Mouse (Mus musculus): ENCODE measurements around the gene Stard8. TPM values are rescaled to one million over a fixed set of nuclear protein-coding genes. Genes with fewer than 3 reads are reported as not detected.

Gene Stard8
- 4.2 and 4.3 TPM in 2 replicates for polyA plus RNA-seq (2015; fragmentation: Nextera tagmentation; extraction: Ambion mirVana)

DNA sequence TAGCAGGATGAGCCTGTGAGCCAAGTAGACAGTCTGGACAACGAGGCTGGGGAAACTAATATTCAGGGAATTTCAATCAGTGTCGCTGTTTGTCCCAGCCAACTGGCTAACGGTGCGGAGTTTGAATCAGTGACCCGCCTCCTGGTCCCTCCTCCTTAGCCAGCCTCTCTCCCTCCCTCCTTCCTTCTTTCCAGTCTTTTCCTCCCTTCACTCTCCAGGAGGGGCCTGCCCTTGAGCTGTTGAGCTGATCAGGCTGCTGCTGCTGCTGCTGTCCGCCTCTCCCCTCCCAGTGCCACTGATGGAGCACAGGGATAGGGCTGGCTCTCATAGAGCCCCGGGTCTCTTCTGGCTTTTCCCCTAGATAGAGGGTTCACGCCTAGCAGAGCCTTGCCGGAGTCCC is at the start of gene Stard8:
TSS of gene Stard8 (plus strand) at position 203 of the 400 bp plus-strand sequence.

Other genes starting within 250 kb of the Stard8 start
- gene Ophn1, start 112.2 kb upstream of the Stard8 start, polyA plus RNA-seq (2015; fragmentation: Nextera tagmentation; extraction: Ambion mirVana): 36.7 and 37.5 TPM in 2 replicates
- gene Yipf6, start 66.9 kb upstream of the Stard8 start, polyA plus RNA-seq (2015; fragmentation: Nextera tagmentation; extraction: Ambion mirVana): 14.2 and 15.7 TPM in 2 replicates
- gene Efnb1, start 132.9 kb downstream of the Stard8 start, polyA plus RNA-seq (2015; fragmentation: Nextera tagmentation; extraction: Ambion mirVana): 15.7 and 16.5 TPM in 2 replicates

Measured in neural tube, postnatal 0 days (tissue).